Mouse (Mus musculus) olfactory bulb, adult 2 months (tissue): Measurements from ENCODE around the gene Xylt2. TPM values are rescaled to one million over a fixed set of nuclear protein-coding genes. Genes with fewer than 3 reads are reported as not detected.
"Not testable (repeated sequence)": the region's sequence is repeated elsewhere in the genome, so short reads cannot be mapped to it uniquely, and the experiment has no call there.

Experiments used
- H3K27ac ChIP-seq: fragments of 200-500 bp; 2 replicates; pipeline ENCODE4 v1.5.1; 2012; ENCODE audit warnings: low read depth, low read length; ENCODE audit not compliant: insufficient read depth
- H3K4me1 ChIP-seq: fragments of 200-500 bp; 2 replicates; pipeline ENCODE4 v1.6.1; 2012; ENCODE audit warnings: low read length; ENCODE audit not compliant: control insufficient read depth, insufficient read depth
- H3K4me3 ChIP-seq: fragments of 200-500 bp; 2 replicates; pipeline ENCODE4 v1.5.1; 2012; ENCODE audit warnings: mild to moderate bottlenecking, low read depth, low read length, moderate library complexity; ENCODE audit not compliant: insufficient read depth
- CTCF ChIP-seq: fragments of 200-500 bp; IDR thresholded peaks from 2 replicates; pipeline ENCODE4 v1.5.1; 2012; ENCODE audit warnings: low read depth, mild to moderate bottlenecking, low read length, moderate library complexity; ENCODE audit not compliant: insufficient read depth
- POLR2A ChIP-seq: fragments of 200-500 bp; IDR thresholded peaks from 2 replicates; pipeline ENCODE4 v1.6.1; 2012; ENCODE audit warnings: mild to moderate bottlenecking, low read depth, low read length, moderate library complexity; ENCODE audit not compliant: insufficient read depth
- WGBS: fragments of 180-500 bp; shearing (Covaris S2); methylation state at CpG from one replicate; pipeline ENCODE4 v1.1.7; 2018; 5-methylcytosine and 5-hydroxymethylcytosine counted together
- polyA plus RNA-seq: library from polyadenylated mRNA; stranded (reverse); fragments of >200 nt; gene quantifications from 2 replicates; pipeline ENCODE4 v1.2.4, GENCODE M21; 2012; ENCODE audit warnings: low replicate concordance; ENCODE audit not compliant: missing spikeins, insufficient read depth, insufficient read length

Xylt2 gene
- polyA plus RNA-seq, 1 experiment = not detected

DNA sequence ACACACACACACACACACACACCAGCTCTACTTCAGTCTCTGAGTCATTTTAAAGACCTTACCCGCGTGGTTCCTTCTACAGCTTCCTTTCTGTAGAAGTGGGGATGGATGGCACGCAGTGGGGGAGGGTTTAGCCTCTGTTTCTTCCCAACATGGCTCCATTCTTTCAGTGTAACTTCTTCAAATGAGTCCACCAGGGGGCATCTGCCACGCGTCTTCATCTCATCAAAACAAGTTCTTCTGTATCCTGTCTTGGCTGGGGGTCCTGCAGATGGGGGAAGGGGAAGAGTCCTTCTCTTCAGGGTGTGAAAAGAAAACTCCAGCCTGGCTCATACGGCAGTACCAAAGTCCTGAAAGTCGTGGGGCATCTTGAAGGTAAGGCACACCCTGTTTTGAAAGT, 26.7 kb upstream of the Xylt2 start:
- TF ChIP-seq CTCF = no peak
- TF ChIP-seq POLR2A = no peak
- Histone ChIP-seq H3K4me1 (no peaks in the 10 kb centered on the region), H3K27ac (no peak overlapping the region), H3K4me3 (no peak overlapping the region)
- WGBS = 42% methylated on average over 7 of the region's 7 CpGs

DNA sequence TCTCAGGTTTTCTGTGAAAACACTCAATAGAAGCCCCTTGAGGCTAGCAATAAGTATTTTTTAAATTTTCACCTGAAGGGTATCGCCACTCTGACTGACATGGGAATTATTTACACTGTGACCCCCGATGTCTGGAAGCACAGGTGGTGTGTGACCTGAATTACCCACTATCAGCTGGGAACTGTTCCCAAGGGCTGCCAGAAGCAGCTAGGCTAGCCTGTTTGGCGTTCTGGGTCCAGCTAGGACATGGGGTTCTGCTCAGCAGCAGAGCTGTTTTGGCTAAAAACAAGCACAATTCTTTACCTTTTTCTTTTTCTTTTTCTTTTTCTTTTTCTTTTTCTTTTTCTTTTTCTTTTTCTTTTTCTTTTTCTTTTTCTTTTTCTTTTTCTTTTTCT, 24.9 kb upstream of the Xylt2 start:
- 70% methylated on average over 3 of the region's 3 CpGs for WGBS
- TF ChIP-seq POLR2A = no peak
- TF ChIP-seq CTCF = no peak
- Histone ChIP-seq H3K27ac (no peak overlapping the region), H3K4me1 (peaks cover 4% of the 10 kb centered on the region; the same call in 1 of the 2 replicates), H3K4me3 (no peak overlapping the region)

GRCm38 (mm10) chr11:94701401-94702215, 24.3 kb upstream of the Xylt2 start:
- Histone ChIP-seq H3K27ac (no peak overlapping the region), H3K4me3 (no peak overlapping the region), H3K4me1 (peaks cover 4% of the 10 kb centered on the region; the same call in 1 of the 2 replicates)
- TF ChIP-seq CTCF (no peak), POLR2A (no peak)
- WGBS = 70% methylated on average over 27 of the region's 27 CpGs

GRCm38 (mm10) chr11:94699399-94699798, 22.1 kb upstream of the Xylt2 start:
- no peak overlapping the region for H3K4me3 ChIP-seq
- 99% methylated on average over 3 of the region's 3 CpGs for WGBS
- no peak overlapping the region for H3K27ac ChIP-seq
- no peak for TF ChIP-seq CTCF
- TF ChIP-seq POLR2A = no peak
- peaks cover 4% of the 10 kb centered on the region; the same call in 1 of the 2 replicates for H3K4me1 ChIP-seq

DNA sequence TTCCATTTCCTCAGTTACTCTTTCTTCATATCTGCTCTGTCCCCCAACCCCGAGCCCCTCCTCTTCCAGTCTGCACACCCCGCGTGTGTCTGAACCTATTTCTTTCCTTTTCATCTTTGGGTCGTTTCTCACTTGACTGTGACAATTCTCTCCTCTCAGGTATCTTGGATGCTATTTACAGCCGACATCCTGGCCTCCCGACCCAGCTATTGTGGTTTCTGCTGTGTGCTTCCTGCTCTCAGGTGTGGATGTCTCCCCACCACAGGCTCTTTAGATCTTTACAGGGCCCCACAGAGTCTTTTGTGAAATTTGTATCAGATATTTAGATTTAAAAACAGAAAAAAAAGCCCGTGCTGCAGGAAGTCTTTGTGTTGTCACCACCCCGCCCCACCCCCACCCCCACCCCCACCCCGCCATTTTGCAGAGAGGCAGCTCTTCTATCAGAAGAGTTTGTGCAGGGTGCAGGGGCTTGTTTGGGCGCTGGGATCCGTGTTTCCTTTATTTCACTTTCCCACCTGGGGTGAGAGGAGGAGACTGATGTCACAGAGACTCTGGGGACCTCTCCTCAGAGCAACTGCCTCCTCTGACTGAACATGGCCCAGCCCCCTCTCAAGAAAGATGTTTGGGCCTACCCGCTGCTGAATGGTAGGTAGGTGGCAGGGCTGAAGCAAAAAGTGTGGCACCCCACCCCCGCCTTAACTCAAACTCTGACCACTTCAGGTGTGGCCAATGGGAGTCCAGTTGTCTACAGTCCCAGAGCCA, 20.6 kb upstream of the Xylt2 start:
- peaks cover 4% of the 10 kb centered on the region; the same call in 1 of the 2 replicates for H3K4me1 ChIP-seq
- WGBS = 51% methylated on average over 13 of the region's 13 CpGs
- no peak overlapping the region for H3K4me3 ChIP-seq
- no peak overlapping the region for H3K27ac ChIP-seq
- TF ChIP-seq CTCF (no peak), POLR2A (no peak)

GRCm38 (mm10) chr11:94697140-94697539, 19.8 kb upstream of the Xylt2 start:
- Histone ChIP-seq H3K4me1 (peaks cover 4% of the 10 kb centered on the region; the same call in 1 of the 2 replicates), H3K27ac (no peak overlapping the region), H3K4me3 (no peak overlapping the region)
- no peak for TF ChIP-seq POLR2A
- WGBS = 88% methylated on average over 2 of the region's 2 CpGs

- TF ChIP-seq POLR2A = no peak
- no peak for TF ChIP-seq CTCF
- Histone ChIP-seq H3K27ac (no peak overlapping the region), H3K4me3 (no peak overlapping the region), H3K4me1 (peaks cover 4% of the 10 kb centered on the region; the same call in 1 of the 2 replicates)
- WGBS = 46% methylated on average over 6 of the region's 6 CpGs
Measured at GRCm38 (mm10) chr11:94695508-94695907, 18.2 kb upstream of the Xylt2 start.

- not testable (repeated sequence) for H3K4me1 ChIP-seq, H3K27ac ChIP-seq, H3K4me3 ChIP-seq
Measured at GRCm38 (mm10) chr11:94692502-94692901, 15.2 kb upstream of the Xylt2 start.

- WGBS = 83% methylated on average over 6 of the region's 6 CpGs
- TF ChIP-seq POLR2A (no peak), CTCF (no peak)
- no peak overlapping the region for H3K4me3 ChIP-seq
- no peak overlapping the region for H3K27ac ChIP-seq
- H3K4me1 ChIP-seq = no peaks in the 10 kb centered on the region
Measured at GRCm38 (mm10) chr11:94687178-94687577, 9.9 kb upstream of the Xylt2 start.

DNA sequence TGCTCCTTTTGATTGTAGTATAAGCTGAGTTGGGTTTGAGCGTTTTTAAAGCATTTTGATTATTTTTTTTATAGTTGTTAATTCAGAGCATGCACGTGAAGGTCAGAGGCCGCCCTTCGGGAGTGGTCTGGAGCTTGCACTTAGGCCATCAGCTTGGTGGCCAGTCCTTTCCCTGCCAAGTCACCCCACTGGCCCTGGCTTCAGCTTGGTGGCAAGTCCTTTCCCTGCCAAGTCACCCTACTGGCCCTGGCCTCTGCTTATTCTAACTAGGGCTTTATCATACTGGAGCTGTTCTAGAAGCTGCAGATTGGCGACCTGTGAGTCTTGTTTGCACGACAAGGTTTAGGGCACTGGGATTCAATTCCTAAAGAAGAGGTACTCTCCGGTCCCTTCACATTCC, 5.1 kb upstream of the Xylt2 start:
- Histone ChIP-seq H3K4me1 (peaks cover 4% of the 10 kb centered on the region; the same call in 1 of the 2 replicates), H3K27ac (no peak overlapping the region), H3K4me3 (no peak overlapping the region)
- no peak for TF ChIP-seq CTCF
- TF ChIP-seq POLR2A = no peak
- 86% methylated on average over 7 of the region's 7 CpGs for WGBS
